Mouse (Mus musculus) brain, embryonic 14.5 days (tissue): ENCODE data around the gene Rorc.

Experiments used
- CTCF ChIP-seq: fragments of 200-500 bp; IDR thresholded peaks from 2 replicates; pipeline ENCODE4 v1.5.1; 2012; ENCODE audit warnings: inconsistent platforms, mild to moderate bottlenecking, moderate library complexity, borderline replicate concordance; ENCODE audit not compliant: insufficient read depth, insufficient read length; ENCODE audit errors: extremely low read depth
- POLR2A ChIP-seq: fragments of 200-500 bp; IDR thresholded peaks from 2 replicates; pipeline ENCODE4 v1.6.1; 2012; ENCODE audit warnings: mild to moderate bottlenecking, inconsistent platforms, borderline replicate concordance; ENCODE audit not compliant: poor library complexity, insufficient read depth, insufficient read length, severe bottlenecking; ENCODE audit errors: extremely low read depth

DNA sequence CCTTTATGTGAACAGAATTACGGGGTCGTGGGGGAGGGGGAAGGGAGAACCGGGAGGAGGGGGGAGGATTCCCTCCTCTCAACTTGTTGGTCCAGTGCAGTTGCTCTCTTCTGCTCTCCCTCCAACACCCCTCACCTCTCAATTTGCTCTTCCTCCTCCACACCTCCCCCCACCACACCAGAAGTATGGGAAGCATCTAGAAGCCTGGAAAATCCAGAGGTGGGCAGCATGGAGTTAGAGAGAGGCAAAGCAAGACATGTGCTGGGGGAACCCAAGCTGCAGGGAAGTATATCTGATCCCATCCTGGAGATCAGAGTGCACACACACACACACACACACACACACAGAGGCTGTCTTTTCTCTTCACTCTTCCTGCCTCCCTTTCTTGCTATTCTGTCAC is 556 bp upstream of the Rorc start:
- no peak for TF ChIP-seq POLR2A
- no peak for TF ChIP-seq CTCF
